Mouse (Mus musculus): Measurements from ENCODE around the gene E4f1.

E4f1 gene

DNA sequence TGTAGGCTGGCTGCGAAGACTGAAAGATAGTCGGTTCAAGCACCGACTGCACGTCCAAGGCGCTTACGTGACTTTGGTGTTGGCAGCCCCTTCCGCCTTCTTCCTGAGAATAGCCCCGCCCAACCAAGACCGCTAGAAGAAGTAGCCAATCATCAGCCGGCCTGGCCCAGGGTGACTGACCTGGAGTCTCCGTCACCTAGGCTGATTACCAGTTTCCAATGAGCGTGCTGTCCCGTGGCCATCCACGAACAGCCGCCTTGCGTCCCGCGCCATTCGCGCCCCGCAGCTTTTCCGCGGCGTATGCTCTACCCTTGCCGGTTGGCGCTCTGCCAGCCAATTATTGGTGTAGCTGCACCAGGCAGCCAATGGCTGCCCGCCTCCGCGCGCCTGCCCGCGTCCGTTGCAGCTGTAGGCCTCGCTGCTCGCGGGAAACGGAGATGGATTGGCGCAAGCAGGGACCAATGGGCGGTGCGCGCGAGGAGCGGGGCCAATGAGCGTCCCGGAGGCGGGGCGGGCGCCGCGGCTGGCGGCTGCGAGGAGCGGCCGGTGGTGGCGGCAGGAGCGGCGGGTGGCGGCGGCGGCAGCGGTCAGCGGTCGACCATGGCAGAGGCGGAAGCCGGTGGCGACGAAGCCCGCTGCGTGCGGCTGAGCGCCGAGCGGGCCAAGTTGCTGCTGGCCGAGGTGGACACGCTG is at the start of gene E4f1, which contains the start of gene Pgp:
Gene E4f1 (minus strand): TSS at position 404 of the 693 bp plus-strand sequence.
Gene Pgp (plus strand): TSS at position 483 of the 693 bp plus-strand sequence.
- DNase-seq (ENCODE audit: low spot score) = peak; percentile 99

DNA sequence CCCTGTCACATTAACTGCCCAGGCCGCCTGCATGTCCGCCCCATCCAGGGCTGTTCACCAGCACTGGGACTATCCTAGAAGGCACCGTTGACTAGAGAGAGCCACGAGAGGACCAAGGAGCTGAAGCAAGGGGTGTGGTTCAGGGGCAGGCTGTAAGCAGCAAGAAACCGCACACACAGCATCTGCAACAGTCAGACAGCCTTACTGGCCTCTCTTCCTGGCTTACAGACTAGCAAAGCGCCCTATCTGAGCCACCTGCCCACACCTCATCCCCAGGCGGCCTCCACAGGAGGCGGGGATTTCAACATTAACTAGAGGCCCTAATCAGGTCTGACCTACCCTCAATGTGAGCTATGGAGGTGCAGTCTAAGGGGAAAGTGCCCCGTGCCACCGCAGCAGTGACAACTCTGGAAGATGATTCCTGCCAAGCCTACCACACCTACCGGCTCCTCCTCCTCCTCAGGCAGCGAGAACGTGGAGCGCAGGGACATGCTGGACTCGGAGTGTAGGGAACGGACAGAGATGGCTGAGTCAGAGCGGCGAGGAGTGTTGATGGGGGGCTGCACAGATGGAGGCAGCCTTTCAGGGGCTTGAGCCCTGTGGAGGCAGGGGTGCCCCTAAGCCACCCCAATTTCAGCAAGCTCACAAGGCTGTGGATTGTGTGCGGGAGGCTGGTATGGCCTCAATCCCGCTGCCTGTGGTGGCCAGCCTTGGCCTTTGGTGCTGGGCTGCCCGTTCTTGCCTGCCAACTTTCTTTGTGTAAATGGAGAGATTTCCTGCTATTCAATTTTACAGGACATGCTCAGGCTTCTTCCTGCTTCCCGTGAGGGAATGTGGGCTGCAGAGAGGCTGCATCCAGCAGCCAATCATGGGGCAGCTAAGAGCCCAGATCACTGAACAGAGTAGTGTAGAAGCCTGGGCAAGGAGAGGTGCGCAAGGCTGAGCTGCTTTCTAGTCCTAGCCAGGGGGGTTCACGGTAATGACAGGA is 44.5 kb upstream of the E4f1 start:
- no peak for DNase-seq (ENCODE audit: low spot score)

DNA sequence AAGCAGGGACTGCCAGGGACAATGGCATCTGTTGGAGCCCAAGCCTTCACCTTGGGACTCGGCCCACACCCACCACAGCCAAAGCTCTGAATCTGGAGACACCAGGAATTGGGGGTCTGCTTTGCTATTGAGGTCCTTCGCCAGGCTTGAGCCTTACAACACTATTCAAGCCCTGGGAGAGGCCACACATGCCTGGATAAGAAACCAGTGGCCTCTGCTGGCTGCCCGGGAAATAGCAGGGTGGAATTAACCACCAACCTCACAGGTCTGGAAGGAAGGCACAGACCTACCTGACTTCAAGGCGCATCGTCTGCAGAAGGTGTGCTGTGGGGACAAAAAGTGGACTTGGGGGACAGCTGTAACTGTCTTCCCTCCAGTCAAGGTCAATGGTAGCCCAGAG is 43.5 kb upstream of the E4f1 start:
- DNase-seq (ENCODE audit: low spot score) = no peak

DNA sequence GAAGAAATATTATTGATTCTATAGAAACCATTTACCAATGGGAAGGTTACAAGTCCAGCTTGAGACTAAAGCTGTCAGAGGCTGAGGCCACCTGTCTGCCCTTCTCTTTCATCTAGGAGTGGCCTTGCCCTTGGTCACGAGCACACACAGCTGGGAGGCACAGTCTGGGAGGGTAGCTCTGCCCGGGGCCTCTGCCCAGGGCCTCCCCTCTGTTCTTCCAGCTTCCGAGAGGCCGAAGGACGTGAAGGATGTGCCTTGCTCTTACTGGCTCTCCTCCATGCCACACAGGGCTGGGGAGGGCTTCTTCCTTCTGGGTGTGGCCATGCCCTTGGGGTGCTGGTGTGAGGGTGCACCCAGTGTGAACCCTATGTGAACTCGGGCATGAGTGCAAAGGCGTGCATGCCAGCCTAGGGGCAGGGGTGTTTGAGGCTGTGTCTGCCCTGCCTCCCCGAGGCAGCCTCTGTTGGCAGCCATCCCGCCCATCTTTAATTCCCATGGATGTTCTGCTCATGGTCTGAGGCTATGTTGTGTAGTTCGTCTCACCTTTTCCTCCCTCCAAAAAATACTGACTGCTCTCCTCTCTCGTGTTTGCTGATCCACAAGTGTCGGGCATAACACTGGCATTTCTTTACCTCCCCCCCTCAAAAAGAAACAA is 37.8 kb upstream of the E4f1 start:
- no peak for DNase-seq (ENCODE audit: low spot score)

DNA sequence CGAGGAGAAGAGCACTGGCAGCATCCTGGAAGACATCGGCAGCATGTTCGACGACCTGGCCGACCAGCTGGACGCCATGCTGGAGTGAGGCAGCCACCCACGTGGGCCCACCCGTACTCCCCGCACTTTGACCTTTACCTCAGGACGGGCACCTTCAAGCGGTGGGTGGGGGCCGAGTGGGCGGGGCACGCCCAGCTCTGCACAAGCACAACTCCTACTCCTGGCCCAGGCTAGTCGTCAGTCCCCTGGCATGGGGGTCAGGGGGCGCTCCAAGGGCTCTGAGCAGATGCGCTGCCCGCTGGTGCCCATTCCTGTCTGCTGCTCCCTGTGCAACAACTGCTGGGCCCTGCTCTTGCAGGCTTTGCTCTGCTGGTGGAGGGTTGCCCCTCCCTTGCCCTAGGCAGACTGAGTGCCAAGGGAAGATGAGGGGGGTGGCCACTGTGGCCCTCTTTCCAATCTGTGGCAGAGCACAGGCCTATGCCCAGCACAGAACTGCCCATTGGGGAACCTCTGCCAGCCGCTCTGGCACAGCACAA is 37.1 kb upstream of the E4f1 start:
- no peak for DNase-seq (ENCODE audit: low spot score)

DNA sequence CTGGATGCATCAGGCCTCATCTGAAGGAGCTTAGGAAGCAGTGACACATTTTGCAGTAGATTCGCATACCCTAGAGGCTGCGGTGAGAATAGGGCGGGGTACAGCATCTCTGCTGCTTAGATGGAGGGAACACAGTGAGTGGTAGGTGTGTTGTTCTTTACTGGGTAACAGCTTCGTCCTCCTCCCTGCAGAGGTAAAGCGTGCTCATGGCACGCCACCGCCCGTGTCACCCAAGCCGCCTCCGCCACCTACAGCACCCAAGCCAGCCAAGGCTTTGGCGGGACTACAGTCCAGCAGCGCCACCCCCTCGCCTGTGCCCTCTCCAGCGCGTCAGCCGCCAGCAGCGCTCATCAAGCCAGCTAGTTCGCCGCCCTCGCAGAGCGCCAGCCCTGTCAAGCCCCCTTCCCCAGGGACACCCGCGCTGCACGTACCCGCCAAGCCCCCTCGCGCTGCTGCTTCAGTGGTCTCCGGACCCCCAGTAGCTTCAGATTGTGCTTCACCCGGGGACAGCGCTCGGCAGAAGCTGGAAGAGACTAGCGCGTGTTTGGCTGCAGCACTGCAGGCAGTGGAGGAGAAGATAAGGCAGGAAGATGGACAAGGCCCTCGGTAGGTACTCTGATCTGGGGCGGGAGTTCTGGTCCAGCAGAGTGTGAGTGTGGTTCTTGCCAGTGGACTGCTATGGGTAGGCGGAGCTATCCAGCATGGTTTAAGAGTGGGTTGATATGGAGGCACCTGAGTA is 36.4 kb upstream of the E4f1 start:
- no peak for DNase-seq (ENCODE audit: low spot score)

DNA sequence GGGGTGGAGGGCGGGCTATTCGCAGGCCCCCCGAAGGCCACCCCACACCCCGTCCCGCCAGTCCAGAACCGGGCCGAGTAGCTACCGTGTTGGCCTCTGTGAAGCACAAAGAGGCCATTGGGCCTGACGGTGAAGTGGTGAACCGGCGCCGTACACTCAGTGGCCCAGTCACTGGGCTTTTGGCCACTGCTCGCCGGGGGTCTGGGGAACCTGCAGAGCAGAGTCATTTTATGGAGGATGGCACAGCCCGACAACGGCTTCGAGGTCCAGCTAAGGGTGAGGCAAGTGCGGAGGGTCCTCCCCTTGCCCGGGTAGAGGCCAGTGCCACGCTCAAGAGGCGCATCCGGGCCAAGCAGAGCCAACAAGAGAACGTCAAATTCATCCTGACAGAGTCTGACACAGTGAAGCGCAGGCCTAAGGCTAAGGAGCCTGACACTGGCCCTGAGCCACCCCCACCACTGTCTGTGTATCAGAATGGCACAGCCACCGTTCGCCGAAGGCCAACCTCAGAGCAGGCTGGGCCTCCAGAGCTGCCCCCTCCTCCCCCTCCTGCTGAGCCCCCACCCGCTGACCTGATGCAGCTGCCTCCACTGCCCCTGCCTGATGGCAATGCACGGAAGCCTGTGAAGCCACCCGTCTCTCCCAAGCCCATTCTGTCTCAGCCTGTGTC is 35.3 kb upstream of the E4f1 start:
- no peak for DNase-seq (ENCODE audit: low spot score)

DNA sequence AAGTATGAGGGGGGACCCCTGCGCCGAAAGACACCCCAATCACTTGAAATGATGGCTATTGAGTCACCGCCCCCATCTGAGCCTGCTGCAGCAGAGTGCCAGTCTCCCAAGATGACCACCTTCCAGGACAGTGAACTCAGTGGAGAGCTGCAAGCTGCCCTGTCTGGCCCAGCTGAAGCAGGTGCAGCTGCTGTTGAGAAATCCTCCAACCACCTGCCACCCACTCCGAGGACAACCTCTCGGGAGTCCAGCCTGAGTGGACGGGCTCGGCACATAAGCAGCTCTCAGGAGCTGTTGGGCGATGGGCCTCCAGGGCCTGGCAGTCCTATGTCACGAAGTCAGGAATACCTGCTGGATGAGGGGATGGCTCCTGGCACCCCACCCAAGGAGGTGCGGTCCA is 34.0 kb upstream of the E4f1 start:
- no peak for DNase-seq (ENCODE audit: low spot score)

DNA sequence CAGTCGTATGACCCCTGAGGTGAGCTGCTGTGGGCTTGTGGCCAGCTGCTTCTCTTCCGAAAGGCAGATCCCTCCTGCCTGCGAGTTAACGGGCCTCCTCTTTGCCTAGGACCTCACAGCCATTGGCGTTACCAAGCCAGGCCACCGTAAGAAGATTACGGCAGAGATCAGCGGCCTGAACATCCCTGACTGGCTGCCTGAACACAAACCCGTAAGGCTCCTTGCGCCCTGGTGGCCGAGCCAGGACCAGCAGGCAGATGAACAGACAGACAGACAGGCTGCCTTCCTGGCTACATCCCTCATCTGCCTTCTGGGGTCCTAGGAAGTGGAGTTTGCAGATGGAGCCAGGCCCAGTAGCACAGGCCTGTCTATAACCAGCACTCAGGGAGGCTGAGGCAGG is 32.1 kb upstream of the E4f1 start:
- DNase-seq (ENCODE audit: low spot score) = no peak

DNA sequence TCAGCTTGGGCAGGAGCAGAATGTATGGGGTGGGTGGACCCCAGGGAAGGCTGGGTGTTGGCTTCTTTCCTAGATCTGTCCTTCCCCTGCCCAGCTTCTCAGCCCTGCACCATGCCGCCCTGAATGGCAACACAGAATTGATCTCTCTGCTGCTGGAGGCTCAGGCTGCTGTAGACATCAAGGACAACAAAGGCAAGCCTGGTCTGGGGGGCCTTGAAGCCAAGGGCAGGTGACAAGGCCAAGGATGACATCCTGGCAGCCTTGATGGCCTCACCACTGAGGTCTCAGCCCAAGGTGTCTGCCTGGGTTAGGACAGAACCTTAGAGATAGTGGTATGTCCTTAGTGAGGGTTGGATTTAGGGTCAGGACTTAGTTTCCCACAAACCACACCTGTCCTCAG is 25.9 kb upstream of the E4f1 start:
- no peak for DNase-seq (ENCODE audit: low spot score)

DNA sequence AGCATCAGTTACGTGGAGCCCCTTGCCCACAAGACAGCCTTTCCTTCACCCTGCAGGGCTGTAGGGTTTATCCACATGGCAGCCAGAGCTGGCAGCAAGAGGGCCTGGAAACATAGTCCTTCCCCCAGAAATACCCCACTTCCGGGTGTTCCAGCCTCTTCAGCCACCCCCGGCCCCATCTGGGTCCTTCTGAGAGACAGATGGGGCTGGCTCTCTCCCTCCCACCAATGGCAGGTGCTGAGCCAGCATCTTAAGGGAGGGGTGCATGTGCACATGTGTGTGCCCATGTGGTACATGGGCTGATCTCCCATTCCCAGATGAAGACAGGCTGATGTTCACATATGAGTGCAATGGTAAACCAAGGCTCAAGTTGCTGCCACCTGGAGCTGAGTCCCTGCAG is 25.3 kb upstream of the E4f1 start:
- no peak for DNase-seq (ENCODE audit: low spot score)

DNA sequence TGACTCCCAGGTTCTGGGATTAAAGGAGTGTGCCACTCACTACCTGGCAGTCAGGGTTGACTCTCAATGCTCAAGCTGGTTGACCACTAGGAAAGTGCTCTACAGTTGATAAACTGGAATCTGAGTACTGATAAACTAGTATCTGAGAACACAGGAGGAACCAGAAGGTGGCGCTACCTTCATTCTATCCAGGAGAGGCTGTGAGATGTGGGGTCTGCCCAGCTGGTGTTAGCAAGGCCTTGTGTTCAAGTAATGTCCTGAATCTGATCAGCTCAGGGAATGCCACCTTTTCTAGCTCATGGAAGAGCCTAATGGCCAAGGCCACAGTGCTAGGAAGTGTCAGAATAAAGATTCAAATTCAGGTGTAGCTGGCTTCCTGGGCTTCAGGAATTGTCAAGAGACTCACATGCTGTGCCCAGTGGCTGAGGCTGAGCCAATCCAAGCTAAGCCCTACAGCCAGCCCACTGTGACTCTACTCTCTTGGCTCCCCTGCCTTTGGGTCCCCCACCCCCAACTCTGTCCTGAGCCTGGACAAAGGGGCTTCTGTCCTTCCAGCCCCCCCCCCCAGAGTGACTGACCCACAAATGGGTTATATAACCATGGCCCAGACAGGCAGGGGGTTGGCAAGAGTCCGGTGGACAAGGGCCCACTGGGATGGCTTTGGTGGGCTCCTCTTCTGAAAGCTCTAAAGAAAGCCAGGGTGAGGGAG is 24.7 kb upstream of the E4f1 start:
- no peak for DNase-seq (ENCODE audit: low spot score)

DNA sequence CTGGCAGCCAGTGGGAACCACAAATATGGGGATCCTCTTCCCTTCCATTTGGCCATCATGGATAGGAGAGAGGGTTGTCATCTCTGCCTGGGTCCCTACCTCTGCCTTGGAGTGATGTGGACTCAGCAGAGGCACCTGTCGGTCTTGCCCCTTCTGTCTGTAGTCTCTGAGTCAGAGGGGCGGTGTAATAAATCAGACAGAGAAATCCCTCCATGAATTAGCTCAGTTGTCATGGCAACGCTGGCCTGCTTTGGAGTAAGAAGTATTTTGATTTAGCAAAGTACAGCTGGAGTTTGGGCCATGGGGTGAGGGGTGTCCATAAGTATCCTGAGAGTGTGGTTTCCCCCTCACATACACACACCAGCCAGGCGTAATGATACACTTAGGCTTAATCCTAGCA is 20.3 kb upstream of the E4f1 start:
- no peak for DNase-seq (ENCODE audit: low spot score)

DNA sequence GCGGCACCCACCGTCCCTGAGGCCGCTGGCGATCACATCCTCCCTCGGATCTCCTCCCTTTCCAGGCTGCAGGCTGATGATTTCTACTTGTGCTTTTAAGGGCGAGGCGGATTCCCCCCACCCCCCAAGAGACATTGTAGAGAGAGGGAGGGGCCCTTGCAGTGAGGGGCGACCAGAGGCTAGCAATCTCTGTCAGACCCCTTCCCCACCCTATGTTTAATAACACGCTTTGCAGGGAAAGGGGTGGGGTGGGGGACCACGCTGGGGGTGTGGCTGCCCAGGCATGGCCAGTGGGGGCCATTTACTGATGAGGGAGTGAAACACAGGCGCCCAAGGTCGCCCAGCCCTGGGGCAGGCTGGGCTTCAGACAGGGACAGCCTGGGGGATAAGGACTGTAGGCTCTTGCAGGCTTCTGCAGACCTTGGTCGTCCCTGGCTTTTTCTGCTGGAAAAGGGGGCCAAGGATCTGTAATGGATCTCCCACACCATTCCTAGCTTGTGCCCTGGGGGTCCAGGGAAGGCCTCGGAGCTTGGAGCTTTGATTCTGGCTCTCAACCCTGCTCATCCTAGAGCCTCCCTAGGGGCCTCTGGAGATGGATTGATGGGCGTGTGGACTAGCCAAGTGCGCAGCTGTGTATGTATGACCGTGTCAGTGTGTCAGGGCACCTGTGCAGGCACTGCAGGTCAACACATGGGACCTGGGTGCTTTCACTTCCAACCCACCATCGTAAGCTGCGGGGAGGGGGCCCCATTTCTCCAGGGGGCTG is 19.3 kb upstream of the E4f1 start:
- no peak for DNase-seq (ENCODE audit: low spot score)

DNA sequence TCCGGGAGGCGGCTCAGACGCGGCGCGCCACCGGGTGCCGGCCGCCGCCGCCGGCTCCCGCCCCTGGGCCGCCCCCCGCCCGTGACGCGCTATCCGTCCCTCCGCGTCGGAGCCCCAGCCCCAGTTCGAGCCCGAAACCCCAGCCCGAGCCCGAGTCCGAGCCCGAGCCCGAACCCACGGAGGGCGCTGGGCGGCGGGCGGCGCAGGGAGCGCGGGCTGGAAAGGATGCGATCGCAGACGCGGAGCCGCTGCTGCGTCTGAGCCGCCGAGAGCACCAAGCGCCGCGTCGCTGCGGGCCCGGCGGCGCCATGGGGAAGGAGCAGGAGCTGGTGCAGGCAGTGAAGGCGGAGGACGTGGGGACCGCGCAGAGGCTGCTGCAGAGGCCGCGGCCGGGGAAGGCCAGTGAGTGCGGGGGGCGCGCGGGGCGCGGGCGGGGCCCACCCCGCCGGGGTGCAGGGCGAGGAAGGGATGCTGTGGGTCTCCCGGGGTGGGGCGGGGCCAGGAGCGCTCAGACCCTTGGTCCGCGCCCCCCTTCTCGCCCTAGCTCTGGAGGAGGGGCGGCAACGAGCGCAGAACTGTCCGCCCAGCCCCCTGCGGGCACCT is 18.6 kb upstream of the E4f1 start:
- DNase-seq (ENCODE audit: low spot score) = no peak

DNA sequence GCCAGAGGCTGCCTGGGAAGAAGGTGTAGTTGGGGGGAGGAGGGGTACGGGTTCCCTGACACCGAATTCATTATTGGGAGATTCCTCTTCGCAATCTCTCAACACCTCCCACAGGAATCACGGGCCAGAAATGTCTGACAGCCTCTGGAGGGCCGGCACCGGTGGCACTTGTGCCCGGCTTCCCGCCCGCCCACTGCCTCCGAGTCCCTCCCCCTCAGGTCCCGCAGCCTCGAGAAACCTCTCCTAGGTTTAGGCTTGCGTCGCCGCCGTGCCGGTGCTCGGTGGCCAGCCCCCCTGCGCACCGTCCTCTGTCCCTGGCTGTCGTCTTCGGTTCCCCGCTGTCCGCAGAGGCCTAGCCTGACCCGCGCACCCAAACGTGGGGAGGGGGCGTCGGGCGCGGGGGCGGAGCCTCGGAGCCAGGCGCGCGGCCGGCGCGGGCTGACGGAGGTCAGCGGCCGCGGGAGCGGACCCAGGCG is 18.1 kb upstream of the E4f1 start, which contains the start of gene Caskin1:
Gene Caskin1 (plus strand): TSS at position 416 of the 476 bp plus-strand sequence.
- DNase-seq (ENCODE audit: low spot score) = no peak

DNA sequence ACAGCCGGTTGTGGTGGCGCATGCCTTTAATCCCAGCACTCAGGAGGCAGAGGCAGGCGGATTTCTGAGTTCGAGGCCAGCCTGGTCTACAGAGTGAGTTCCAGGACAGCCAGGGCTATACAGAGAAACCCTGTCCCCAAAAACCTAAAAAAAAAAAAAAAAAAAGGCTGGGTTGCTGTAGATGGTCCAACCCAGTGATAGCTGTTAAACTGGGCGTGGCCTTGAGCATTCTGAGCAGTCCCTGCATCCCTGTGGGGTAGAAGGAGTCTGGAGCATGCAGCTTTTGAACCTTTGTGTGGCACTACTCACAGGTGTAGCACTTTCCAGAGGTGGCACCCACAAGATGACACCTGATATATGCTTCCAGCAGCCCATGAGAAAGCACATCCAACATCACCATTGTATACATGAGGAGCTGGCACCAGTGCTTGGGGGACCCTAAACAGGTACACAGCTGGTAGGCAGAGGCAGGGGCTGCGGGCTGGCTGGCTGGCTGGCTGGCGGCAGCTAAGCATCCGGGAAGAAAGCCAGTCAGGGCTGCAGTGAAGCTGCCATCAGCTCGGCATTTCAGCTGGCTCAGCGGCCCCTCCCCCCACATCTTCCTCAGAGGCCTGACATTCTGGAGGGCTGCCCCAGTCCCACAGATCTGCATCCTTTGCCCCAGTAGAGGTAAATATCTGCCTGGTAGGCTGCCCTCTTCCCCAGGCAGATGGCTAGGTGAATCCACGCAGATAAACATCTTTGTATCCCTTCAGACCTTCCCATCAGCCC is 15.2 kb upstream of the E4f1 start:
- no peak for DNase-seq (ENCODE audit: low spot score)

DNA sequence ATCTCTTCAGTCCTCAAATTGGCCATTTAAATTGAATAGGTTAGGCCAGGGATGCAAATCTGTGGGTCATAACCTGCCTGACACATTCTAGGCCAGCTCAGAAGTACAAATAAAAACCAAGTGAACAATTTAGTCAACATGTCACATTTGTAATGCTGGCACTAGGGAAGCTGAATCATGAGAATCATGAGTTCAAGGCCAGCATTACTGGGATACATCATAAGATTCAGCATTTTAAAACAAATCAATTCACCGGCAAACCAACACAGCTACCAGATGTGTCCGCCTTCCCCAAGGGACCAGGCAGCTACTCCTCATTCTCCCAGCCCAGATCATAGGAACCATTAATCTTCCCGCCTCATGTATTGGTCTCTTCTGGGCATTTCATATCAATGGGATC is 13.4 kb upstream of the E4f1 start:
- DNase-seq (ENCODE audit: low spot score) = no peak

Measured in left cerebral cortex, adult 11 months (tissue).